Mouse (Mus musculus): ENCODE data around the gene Morn2.

DNA sequence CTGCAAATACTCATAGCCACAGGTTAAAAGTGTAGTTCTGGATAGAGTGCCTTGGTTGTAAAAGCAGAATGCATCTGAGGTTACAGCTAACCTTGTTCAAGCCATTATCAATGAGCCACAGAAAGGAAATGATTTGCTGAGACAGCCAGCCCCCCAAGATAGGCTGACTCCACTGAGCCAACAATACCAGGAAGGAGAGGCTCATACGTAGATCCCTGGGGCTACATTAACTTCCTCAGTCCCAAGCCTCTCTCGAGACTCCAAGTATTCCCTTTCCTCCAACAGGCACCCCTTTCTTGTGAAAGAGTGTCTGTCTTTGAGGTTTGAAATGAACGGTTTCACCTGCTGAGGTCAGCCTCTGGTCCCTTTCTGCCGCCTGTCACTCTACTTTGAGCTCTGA lies 5.6 kb upstream of the Morn2 start:
- no peak for TF ChIP-seq CTCF (IDR thresholded peaks at IDR 0.05; ENCODE audit: low read depth)
- no peak for TF ChIP-seq EP300 (IDR thresholded peaks at IDR 0.05; ENCODE audit: low read depth)
